Mouse (Mus musculus) adrenal gland, postnatal 10 days (tissue): ENCODE data around the gene Idh3a. TPM values are rescaled to one million over a fixed set of nuclear protein-coding genes. Genes with fewer than 3 reads are reported as not detected.
A peak's percentile ranks its signal among the peaks of the same experiment; 100 is the strongest.
"Not testable (repeated sequence)": the region's sequence is repeated elsewhere in the genome, so short reads cannot be mapped to it uniquely, and the experiment has no call there.

Experiments used
- DNase-seq: peaks from one replicate; pipeline ENCODE4 v3.0.0; 2021; ENCODE audit warnings: mixed read lengths
- total RNA-seq, 2 experiments: library from RNA; stranded (reverse); gene quantifications; 2 replicates each; pipeline ENCODE4 v1.2.3; 2021

The Idh3a gene
- total RNA-seq, 2 experiments from 2014 or later: 806 to 826 TPM

- DNase-seq: peak; percentile 68
Measured at GRCm38 (mm10) chr9:54587863-54588262, 1.7 kb downstream of the Idh3a start.

GRCm38 (mm10) chr9:54593652-54594051 lies 7.5 kb downstream of the Idh3a start:
- not testable (repeated sequence) for DNase-seq

DNA sequence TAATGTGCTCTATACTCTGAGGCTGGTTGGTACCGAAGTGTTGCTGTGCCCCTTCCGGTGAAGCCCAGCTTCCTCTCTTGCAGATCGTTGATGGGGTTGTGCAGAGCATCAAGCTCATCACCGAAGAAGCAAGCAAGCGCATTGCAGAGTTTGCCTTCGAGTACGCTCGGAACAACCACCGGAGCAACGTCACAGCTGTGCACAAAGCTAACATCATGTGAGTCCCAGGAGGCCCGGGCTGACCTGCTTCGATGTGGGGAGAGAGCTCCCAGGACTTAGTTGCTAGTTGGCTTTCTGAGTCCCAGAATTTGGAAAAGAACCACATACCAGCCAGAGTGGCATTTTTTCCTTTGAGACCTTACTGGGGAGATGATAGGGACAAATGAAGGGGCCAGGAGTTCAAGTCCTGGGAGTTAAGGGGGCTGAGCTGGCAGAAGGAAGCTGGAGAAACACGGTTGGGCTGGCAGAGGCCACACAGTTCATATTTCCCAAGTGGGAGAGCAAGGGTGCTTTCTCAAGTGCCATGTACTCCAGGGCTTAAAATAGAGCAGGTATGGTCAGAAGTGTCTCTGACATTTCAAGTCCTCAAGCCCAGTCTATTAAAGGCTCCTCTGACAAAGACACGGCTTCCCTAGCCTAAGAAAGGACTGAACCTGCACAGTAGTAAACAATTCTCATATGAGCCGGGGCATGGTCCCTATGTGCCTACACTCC lies 10.8 kb downstream of the Idh3a start:
- DNase-seq: no peak

GRCm38 (mm10) chr9:54602386-54602785 lies 16.3 kb downstream of the Idh3a start:
- no peak for DNase-seq

DNA sequence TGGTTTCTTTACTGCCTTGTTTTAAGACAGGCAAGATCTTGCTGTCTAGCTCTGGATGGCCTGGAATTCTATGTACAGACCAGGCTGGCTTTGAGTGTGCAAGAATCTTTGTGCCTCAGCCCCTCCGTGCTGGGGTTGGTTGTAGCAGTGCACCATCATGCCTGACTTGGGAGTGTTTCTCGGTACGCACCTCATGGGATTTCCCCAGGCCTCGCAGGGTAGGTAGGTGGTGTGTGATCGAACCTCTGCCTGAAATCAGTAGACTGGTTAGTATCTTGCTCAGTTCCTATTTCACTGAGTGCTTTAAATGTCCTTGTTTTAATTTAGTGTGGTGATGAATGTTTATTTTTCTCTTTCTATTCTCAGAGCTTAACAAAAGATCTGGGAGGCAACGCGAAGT lies 16.8 kb downstream of the Idh3a start:
- no peak for DNase-seq

- DNase-seq: peak; percentile 53
Measured at GRCm38 (mm10) chr9:54604131-54604654, 18.1 kb downstream of the Idh3a start.

GRCm38 (mm10) chr9:54604886-54605285 lies 18.8 kb downstream of the Idh3a start:
- peak; percentile 83 for DNase-seq

- DNase-seq: no peak
Measured at GRCm38 (mm10) chr9:54612781-54613191, 26.7 kb downstream of the Idh3a start.

- DNase-seq: no peak
Measured at GRCm38 (mm10) chr9:54614182-54614850, 28.2 kb downstream of the Idh3a start.

GRCm38 (mm10) chr9:54627240-54627639 lies 41.1 kb downstream of the Idh3a start:
- DNase-seq: no peak

DNA sequence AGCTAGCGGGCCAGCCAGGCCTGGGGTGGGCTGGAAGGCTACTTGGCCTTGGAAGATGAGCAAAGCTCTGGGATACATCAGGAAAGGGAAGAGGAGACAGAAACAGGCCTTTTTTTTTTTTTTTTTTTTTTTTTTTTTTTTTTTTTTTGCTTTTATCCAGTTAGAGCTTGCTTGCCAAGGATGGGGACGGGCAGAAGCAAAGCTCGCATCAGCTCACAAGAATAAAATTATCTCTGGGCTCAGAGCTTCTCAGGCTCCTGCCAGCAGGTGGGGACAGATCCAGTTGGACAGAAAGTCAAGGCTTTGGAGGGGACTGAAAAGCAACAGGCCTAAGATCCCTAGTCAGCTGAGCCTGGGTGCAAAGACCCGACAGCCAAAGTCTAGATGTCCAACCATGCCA lies 42.6 kb downstream of the Idh3a start:
- DNase-seq: no peak

- DNase-seq: peak; percentile 52
Measured at GRCm38 (mm10) chr9:54629613-54630261, 43.6 kb downstream of the Idh3a start.

GRCm38 (mm10) chr9:54630905-54631304 lies 44.8 kb downstream of the Idh3a start:
- DNase-seq: no peak

GRCm38 (mm10) chr9:54633401-54633800 lies 47.3 kb downstream of the Idh3a start:
- DNase-seq: no peak

DNA sequence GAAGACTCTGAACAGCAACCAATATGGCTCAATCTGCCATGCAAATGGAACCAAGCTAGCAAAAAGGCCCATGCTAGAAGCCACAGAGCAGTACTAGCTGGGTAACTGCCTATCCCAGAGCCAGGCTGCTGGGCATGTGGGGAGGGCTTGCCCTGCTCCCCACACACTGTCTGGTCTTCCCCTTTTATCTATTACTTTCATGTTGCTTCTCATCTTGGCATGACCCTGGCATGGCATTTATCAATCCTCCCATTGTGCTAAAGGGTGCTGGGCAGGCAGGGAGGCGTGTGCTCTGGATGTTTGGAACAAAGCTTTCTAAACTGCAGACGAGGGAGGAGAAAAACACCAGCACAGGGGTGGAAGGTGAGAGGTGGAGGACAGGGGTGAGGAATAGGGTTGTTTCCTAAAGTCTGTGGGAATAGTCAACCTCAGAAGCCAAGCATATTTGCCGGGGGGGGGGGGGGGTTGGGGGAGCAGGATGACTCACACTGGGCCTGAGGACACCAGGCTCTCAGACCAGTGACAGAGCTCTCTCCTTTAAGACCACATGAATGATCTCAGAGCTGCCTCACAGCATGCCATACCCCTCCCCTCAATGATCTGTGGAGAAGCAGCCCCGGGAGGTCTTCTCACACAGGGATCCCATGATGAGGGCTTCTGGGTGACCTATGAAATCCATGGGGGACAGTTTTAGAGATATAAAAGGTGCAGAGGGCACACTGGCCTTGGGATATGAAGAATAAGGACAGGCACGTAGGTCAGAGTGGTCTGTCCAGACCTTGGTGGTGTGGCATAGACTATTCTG lies 51.6 kb downstream of the Idh3a start:
- DNase-seq: no peak

DNA sequence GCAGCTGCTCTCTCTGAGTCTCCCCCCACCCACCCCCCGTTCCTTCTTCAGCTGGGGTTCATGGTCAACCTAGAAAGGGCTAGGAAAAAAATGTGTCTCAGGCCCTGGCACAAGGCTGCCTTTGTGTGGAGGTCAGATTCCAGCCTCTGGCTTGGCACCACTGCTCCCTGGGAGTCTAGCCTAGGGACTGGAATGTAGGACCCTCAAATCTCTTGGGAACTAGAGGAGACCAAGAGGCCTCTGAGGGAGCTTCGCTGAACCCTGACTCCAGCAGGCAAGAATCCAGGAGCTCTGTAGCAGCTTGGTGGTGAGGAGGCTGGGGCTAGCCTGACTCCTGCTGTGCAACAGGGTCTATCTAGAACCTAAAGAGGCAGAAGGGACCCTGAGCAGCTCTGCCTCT lies 53.1 kb downstream of the Idh3a start:
- DNase-seq: no peak

GRCm38 (mm10) chr9:54641548-54641947 lies 55.4 kb downstream of the Idh3a start:
- DNase-seq: no peak

DNA sequence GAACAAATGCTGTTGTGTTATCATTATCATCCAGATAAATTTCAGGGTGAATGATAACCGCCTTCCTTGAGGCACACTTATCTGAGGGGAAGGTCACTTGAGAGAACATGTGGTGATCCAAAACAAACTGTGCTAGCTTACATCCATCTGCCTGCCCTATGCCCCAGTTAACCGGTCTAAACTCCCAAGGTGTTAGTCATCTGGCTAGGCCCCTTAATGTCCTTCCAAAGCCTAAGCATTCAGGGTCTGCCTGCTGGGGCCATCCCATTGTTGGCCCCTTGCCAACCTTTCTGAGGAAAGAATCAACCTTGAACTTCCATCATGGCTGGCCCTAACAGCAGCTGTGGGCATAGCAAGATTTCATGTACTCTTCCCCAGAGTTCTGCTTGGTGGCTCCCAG lies 56.0 kb downstream of the Idh3a start:
- no peak for DNase-seq

DNA sequence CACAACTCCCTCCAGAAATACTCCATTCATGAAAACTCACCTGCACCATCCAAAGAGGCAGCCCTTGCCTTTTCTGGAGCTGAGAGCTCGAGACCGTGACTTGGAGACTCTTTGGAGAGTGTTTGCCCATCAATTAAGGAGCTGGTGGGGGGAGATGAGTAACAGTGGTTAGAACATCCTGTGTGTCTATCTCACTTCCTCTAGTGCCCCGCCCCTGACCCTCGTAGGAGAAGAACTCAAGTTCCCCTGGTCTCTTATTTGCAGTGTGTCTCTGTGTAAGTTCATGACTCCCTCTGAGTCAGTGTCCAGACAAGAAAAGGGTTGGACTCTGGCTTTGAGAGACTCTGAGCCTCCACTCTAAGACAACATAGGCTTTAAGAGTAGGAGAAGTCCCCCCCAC lies 56.4 kb downstream of the Idh3a start:
- no peak for DNase-seq

- no peak for DNase-seq
Measured at GRCm38 (mm10) chr9:54643179-54643578, 57.0 kb downstream of the Idh3a start.

GRCm38 (mm10) chr9:54645530-54645929 lies 59.4 kb downstream of the Idh3a start:
- DNase-seq: no peak

DNA sequence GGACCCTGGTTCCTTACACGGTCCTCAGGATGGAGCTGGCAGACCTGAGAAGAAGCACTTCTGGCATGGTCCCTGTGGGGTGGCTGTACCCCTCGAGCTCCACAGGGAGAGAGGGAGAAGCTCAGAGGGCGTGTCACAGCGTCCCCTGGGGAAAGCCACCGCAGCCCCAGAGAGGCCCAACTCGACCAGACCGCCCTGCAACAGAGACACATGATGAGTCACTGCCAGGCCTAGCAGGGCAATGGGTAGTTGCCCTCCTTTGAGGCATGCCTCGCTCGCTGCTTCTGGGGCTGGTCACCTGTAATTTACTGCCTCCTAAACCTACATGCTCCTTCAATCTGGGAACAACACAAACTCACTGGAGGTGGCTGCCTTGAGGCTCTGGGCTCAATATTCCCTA lies 60.1 kb downstream of the Idh3a start:
- no peak for DNase-seq
